Mouse (Mus musculus) forebrain, postnatal 0 days (tissue): ENCODE results near the gene Ick. TPM values are rescaled to one million over a fixed set of nuclear protein-coding genes. Genes with fewer than 3 reads are reported as not detected.
A peak's percentile ranks its signal among the peaks of the same experiment; 100 is the strongest.

Source experiments
- ATAC-seq: fragments of 200-750 bp; cut with Nextera tagmentation; 2 replicates; pipeline ENCODE4 v1.8.0; 2017; ENCODE audit warnings: mild to moderate bottlenecking, moderate library complexity
- DNase-seq: peaks from one replicate; pipeline ENCODE4 v3.0.0-alpha.2; 2015
- H3K27ac ChIP-seq: fragments of 300-500 bp; sonication (generic); 2 replicates; pipeline ENCODE4 v1.5.1; 2014; ENCODE audit warnings: low read depth, mild to moderate bottlenecking, antibody characterized with exemption, low read length, moderate library complexity, mixed read lengths
- H3K27me3 ChIP-seq: fragments of 300-500 bp; sonication (generic); 2 replicates; pipeline ENCODE4 v1.6.1; 2014; ENCODE audit warnings: mild to moderate bottlenecking, low read length, mixed read lengths; ENCODE audit not compliant: insufficient read depth
- H3K36me3 ChIP-seq: fragments of 300-500 bp; sonication (generic); 2 replicates; pipeline ENCODE4 v1.6.1; 2014; ENCODE audit warnings: mild to moderate bottlenecking, moderate library complexity; ENCODE audit not compliant: insufficient read depth
- H3K4me1 ChIP-seq: fragments of 300-500 bp; sonication (generic); 2 replicates; pipeline ENCODE4 v1.6.1; 2014; ENCODE audit warnings: antibody characterized with exemption; ENCODE audit not compliant: insufficient read depth
- H3K4me2 ChIP-seq: fragments of 300-500 bp; sonication (generic); 2 replicates; pipeline ENCODE4 v1.6.1; 2014; ENCODE audit warnings: low read depth, mild to moderate bottlenecking, moderate library complexity
- H3K4me3 ChIP-seq: fragments of 300-500 bp; sonication (generic); 2 replicates; pipeline ENCODE4 v1.5.1; 2014; ENCODE audit warnings: low read depth, low read length, mixed read lengths
- H3K9ac ChIP-seq: fragments of 300-500 bp; sonication (generic); 2 replicates; pipeline ENCODE4 v1.6.1; 2014; ENCODE audit warnings: mild to moderate bottlenecking
- H3K9me3 ChIP-seq: fragments of 300-500 bp; sonication (generic); 2 replicates; pipeline ENCODE4 v1.6.1; 2016; ENCODE audit warnings: low read length
- CTCF ChIP-seq: sonication (generic); IDR thresholded peaks from 2 replicates; pipeline ENCODE4 v1.5.1; 2016; ENCODE audit warnings: antibody characterized with exemption, control low read depth, low read depth
- whole genome bisulfite sequencing: fragments of 180-500 bp; shearing (Covaris S2); extraction: QIAGEN DNeasy Blood & Tissue Kit; methylation state at CpG from one replicate; pipeline ENCODE4 v1.1.7; 2014; 5-methylcytosine and 5-hydroxymethylcytosine counted together
- polyA plus RNA-seq: library from polyadenylated mRNA; unstranded; fragments of >200 nt; fragmentation: Nextera tagmentation; extraction: Ambion mirVana; gene quantifications from 2 replicates; pipeline ENCODE4 v1.2.1, GENCODE M21; 2015
- total RNA-seq: library from RNA; depleted of rRNA; stranded (reverse); fragments of >200 nt; gene quantifications from 2 replicates; pipeline ENCODE4 v1.2.3, GENCODE M21; 2014

Gene Ick
- total and polyA plus RNA-seq, 2 experiments from 2014 or later: 36.3 to 39.7 TPM

- 90% methylated on average over 2 of the region's 2 CpGs for WGBS
- no peak for ATAC-seq
These were observed 2.5 kb downstream of the Ick start for GRCm38 (mm10) chr9:78111456-78111855.

DNA sequence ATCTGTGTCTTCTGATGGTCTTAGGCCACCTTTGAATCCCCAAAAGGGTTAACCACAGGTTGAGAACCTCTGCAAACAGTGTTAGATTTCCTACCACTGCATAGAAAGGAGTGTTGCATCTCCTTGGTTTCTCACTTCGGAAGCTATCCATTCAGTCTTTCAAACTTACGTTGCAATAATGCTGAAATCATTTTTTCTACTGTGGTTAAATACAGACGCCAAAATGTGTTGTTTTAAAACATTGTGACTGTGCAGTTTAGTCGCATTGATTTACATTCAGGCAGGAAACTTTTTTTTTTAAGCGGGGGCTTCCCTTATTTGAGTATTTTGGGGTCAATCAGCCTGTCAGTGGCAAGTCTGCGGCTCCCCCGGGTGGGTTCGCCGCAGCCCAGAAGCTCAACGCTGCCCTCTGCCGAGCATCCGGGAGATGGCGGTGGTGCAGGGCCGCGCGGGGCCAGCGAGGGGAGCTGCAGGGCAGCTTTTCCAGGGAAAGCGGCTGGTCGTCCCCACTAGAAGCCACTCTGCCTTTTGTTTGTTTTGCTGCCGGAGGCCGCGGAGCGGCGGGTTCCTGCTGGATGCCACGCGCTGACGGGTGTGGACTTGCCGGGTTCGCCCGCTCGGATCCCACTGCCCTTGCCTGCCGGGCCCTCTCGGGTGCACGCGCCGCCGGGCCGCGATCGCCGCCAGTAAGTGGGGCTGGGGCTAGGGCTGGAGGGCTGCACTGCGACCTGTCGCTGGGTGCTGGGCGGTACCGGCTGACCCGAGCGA is 4.0 kb downstream of the Ick start:
- H3K36me3 ChIP-seq: no peaks in the 10 kb centered on the region
- H3K27ac ChIP-seq: peak overlapping the region; percentile 94
- TF ChIP-seq CTCF: peak; percentile 98
- H3K4me2 ChIP-seq: peak overlapping the region; percentile 72
- no peaks in the 10 kb centered on the region for H3K9me3 ChIP-seq
- peak; percentile 84 for ATAC-seq
- peak; percentile 94 for DNase-seq
- H3K4me3 ChIP-seq: peak overlapping the region; percentile 87
- H3K9ac ChIP-seq: peak overlapping the region; percentile 99
- 3% methylated on average over 47 of the region's 47 CpGs for WGBS
- peaks cover 22% of the 10 kb centered on the region for H3K4me1 ChIP-seq
- H3K27me3 ChIP-seq: no peaks in the 10 kb centered on the region

More at GRCm38 (mm10) chr9:78111456-78111855, 2.5 kb downstream of the Ick start:
- H3K27me3 ChIP-seq: no peaks in the 10 kb centered on the region
- no peaks in the 10 kb centered on the region for H3K36me3 ChIP-seq
- DNase-seq: no peak
- H3K4me2 ChIP-seq: no peak overlapping the region
- H3K27ac ChIP-seq: no peak overlapping the region
- peaks cover 22% of the 10 kb centered on the region for H3K4me1 ChIP-seq
- H3K9ac ChIP-seq: no peak overlapping the region
- no peaks in the 10 kb centered on the region for H3K9me3 ChIP-seq
- TF ChIP-seq CTCF: no peak
- H3K4me3 ChIP-seq: no peak overlapping the region

- DNase-seq: peak; percentile 63
These were observed 4.5 kb downstream of the Ick start for GRCm38 (mm10) chr9:78113538-78113885.

GRCm38 (mm10) chr9:78115746-78116145 is 6.8 kb downstream of the Ick start:
- no peak for TF ChIP-seq CTCF
- DNase-seq: no peak
- WGBS: 95% methylated on average over 9 of the region's 9 CpGs

More at GRCm38 (mm10) chr9:78113538-78113885, 4.5 kb downstream of the Ick start:
- Histone ChIP-seq H3K27ac (peak overlapping the region; percentile 94), H3K4me2 (peak overlapping the region; percentile 72), H3K9me3 (no peaks in the 10 kb centered on the region), H3K4me3 (peak overlapping the region; percentile 87), H3K9ac (peak overlapping the region; percentile 99), H3K4me1 (peaks cover 22% of the 10 kb centered on the region), H3K27me3 (no peaks in the 10 kb centered on the region), H3K36me3 (no peaks in the 10 kb centered on the region)
- peak; percentile 19 for ATAC-seq
- WGBS: under 1% methylated on average over 14 of the region's 14 CpGs
- TF ChIP-seq CTCF: no peak

DNA sequence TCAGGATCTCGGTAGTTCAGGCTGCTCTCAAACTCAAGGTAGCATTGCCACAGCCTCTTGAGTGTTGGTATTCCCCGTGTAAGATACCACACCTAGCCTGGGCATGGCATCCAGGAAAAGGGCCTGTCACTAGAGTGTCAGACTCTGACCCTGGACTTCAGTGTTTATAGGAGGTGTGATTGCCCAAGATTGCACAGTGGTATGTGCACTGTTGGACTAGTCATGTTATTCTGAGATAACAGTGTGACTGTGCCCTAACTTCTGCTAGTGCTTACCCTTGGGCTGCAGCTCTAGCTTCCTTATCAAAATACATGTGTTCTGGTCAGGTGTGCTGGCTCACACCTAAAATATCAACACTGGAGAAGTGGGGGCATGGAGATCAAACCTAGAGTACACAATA is 8.7 kb downstream of the Ick start:
- WGBS: 96% methylated on average over 2 of the region's 2 CpGs
- Histone ChIP-seq H3K4me3 (no peak overlapping the region), H3K9ac (no peak overlapping the region), H3K36me3 (0 out of 2 replicates have a peak, but pooled peaks cover 3% of the 10 kb centered on the region), H3K4me2 (no peak overlapping the region), H3K9me3 (no peaks in the 10 kb centered on the region), H3K4me1 (peaks cover 15% of the 10 kb centered on the region), H3K27ac (no peak overlapping the region), H3K27me3 (no peaks in the 10 kb centered on the region)
- no peak for ATAC-seq
- no peak for TF ChIP-seq CTCF
- no peak for DNase-seq

More at GRCm38 (mm10) chr9:78115746-78116145, 6.8 kb downstream of the Ick start:
- no peak for ATAC-seq
- H3K9ac ChIP-seq: no peak overlapping the region
- H3K9me3 ChIP-seq: no peaks in the 10 kb centered on the region
- H3K4me1 ChIP-seq: peaks cover 15% of the 10 kb centered on the region
- H3K4me2 ChIP-seq: no peak overlapping the region
- H3K27me3 ChIP-seq: no peaks in the 10 kb centered on the region
- 0 out of 2 replicates have a peak, but pooled peaks cover 3% of the 10 kb centered on the region for H3K36me3 ChIP-seq
- no peak overlapping the region for H3K27ac ChIP-seq
- no peak overlapping the region for H3K4me3 ChIP-seq

GRCm38 (mm10) chr9:78121358-78121757 is 12.4 kb downstream of the Ick start:
- Histone ChIP-seq H3K4me1 (peaks cover 4% of the 10 kb centered on the region; the same call in 1 of the 2 replicates), H3K9ac (no peak overlapping the region), H3K4me2 (no peak overlapping the region), H3K27ac (no peak overlapping the region), H3K36me3 (0 out of 2 replicates have a peak, but pooled peaks cover 7% of the 10 kb centered on the region), H3K4me3 (no peak overlapping the region), H3K27me3 (no peaks in the 10 kb centered on the region), H3K9me3 (no peaks in the 10 kb centered on the region)
- TF ChIP-seq CTCF: no peak
- DNase-seq (no peak), ATAC-seq (no peak)
- WGBS: 90% methylated on average over 8 of the region's 8 CpGs

DNA sequence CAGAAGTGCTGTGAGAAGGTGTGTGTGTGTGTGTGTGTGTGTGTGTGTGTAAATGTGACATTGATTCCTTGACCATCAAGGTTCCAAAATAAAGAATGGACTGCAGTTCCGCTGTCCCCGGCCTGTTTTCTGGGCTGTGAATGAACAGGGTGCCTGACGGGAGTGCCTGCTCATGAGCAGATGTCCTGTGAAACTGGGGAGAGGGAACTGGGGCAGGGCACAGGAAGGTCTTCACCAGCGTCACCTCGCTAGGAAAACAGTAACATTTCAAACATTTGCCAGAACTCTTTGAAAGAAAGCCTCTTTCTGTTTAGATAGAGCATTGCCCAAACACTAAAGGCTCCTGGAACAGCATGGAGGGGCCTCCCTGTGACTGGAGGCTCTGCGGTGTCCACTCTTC is 13.0 kb downstream of the Ick start:
- Histone ChIP-seq H3K27ac (no peak overlapping the region), H3K4me1 (peaks cover 4% of the 10 kb centered on the region; the same call in 1 of the 2 replicates), H3K9ac (no peak overlapping the region), H3K36me3 (0 out of 2 replicates have a peak, but pooled peaks cover 7% of the 10 kb centered on the region), H3K4me3 (no peak overlapping the region), H3K9me3 (no peaks in the 10 kb centered on the region), H3K27me3 (no peaks in the 10 kb centered on the region), H3K4me2 (no peak overlapping the region)
- DNase-seq (no peak), ATAC-seq (no peak)
- 76% methylated on average over 6 of the region's 6 CpGs for WGBS
- TF ChIP-seq CTCF: no peak
